Mouse (Mus musculus) lung, postnatal 0 days (tissue): ENCODE results near the gene Trub1. TPM values are rescaled to one million over a fixed set of nuclear protein-coding genes. Genes with fewer than 3 reads are reported as not detected.

Experiments
- ATAC-seq: fragments of 200-750 bp; cut with Nextera tagmentation; 2 replicates; pipeline ENCODE4 v1.8.0; 2017; ENCODE audit warnings: moderate library complexity
- DNase-seq: peaks from one replicate; pipeline ENCODE4 v3.0.0-alpha.2; 2016; ENCODE audit warnings: low spot score
- H3K27ac ChIP-seq: fragments of 300-500 bp; sonication (generic); 2 replicates; pipeline ENCODE4 v1.5.1; 2014; ENCODE audit warnings: antibody characterized with exemption, mild to moderate bottlenecking, low read length, mixed read lengths
- H3K27me3 ChIP-seq: fragments of 300-500 bp; sonication (generic); replicated peaks from 2 replicates; pipeline ENCODE4 v1.6.1; 2014; ENCODE audit warnings: low read length, mixed read lengths; ENCODE audit not compliant: insufficient read depth
- H3K36me3 ChIP-seq: fragments of 300-500 bp; sonication (generic); 2 replicates; pipeline ENCODE4 v1.6.1; 2014; ENCODE audit warnings: low read length, mixed read lengths; ENCODE audit not compliant: insufficient read depth
- H3K4me1 ChIP-seq: fragments of 300-500 bp; sonication (generic); 2 replicates; pipeline ENCODE4 v1.6.1; 2014; ENCODE audit warnings: antibody characterized with exemption, low read depth, low read length, mixed read lengths; ENCODE audit not compliant: insufficient read depth
- H3K4me2 ChIP-seq: fragments of 300-500 bp; sonication (generic); replicated peaks from 2 replicates; pipeline ENCODE4 v1.6.1; 2014; ENCODE audit warnings: low read depth, mild to moderate bottlenecking, low read length, moderate library complexity, mixed read lengths
- H3K4me3 ChIP-seq: fragments of 300-500 bp; sonication (generic); 2 replicates; pipeline ENCODE4 v1.5.1; 2014; ENCODE audit warnings: low read depth, low read length
- H3K9ac ChIP-seq: fragments of 300-500 bp; sonication (generic); replicated peaks from 2 replicates; pipeline ENCODE4 v1.6.1; 2014; ENCODE audit warnings: low read depth, mild to moderate bottlenecking
- H3K9me3 ChIP-seq: fragments of 300-500 bp; sonication (generic); 2 replicates; pipeline ENCODE4 v1.6.1; 2016; ENCODE audit warnings: low read length, mixed read lengths
- CTCF ChIP-seq: IDR thresholded peaks from 2 replicates; pipeline ENCODE4 v1.5.1; 2016; ENCODE audit warnings: antibody characterized with exemption, mild to moderate bottlenecking
- EP300 ChIP-seq: IDR thresholded peaks from 2 replicates; pipeline ENCODE4 v1.6.1; 2016; ENCODE audit warnings: antibody characterized with exemption, mild to moderate bottlenecking, control low read depth
- WGBS: fragments of 180-500 bp; shearing (Covaris S2); extraction: QIAGEN DNeasy Blood & Tissue Kit; methylation state at CpG from one replicate; pipeline ENCODE4 v1.1.7; 2014; 5-methylcytosine and 5-hydroxymethylcytosine counted together
- polyA plus RNA-seq: library from polyadenylated mRNA; unstranded; fragments of >200 nt; fragmentation: Nextera tagmentation; extraction: Ambion mirVana; gene quantifications from 2 replicates; pipeline ENCODE4 v1.2.1, GENCODE M21; 2015

The Trub1 gene
- polyA plus RNA-seq, 1 experiment from 2014 or later = 9.0 TPM

- Histone ChIP-seq H3K36me3 (no peaks in the 10 kb centered on the region), H3K9me3 (no peaks in the 10 kb centered on the region), H3K4me1 (no peaks in the 10 kb centered on the region), H3K9ac (no peak overlapping the region), H3K4me2 (no peak overlapping the region), H3K27me3 (no peaks in the 10 kb centered on the region), H3K27ac (no peak overlapping the region), H3K4me3 (no peak overlapping the region)
- no peak for DNase-seq
- WGBS = 79% methylated on average over 17 of the region's 17 CpGs
- TF ChIP-seq CTCF (no peak), EP300 (no peak)
- ATAC-seq = no peak
Observed at GRCm38 (mm10) chr19:57523363-57523762, 70.7 kb downstream of the Trub1 start.

- no peak overlapping the region for H3K27ac ChIP-seq
- no peaks in the 10 kb centered on the region for H3K27me3 ChIP-seq
- H3K9ac ChIP-seq = no peak overlapping the region
- H3K4me1 ChIP-seq = no peaks in the 10 kb centered on the region
- H3K36me3 ChIP-seq = no peaks in the 10 kb centered on the region
- no peak for ATAC-seq
- TF ChIP-seq CTCF (no peak), EP300 (no peak)
- no peak overlapping the region for H3K4me3 ChIP-seq
- WGBS = 80% methylated on average over 2 of the region's 2 CpGs
- H3K9me3 ChIP-seq = no peaks in the 10 kb centered on the region
- DNase-seq = no peak
- H3K4me2 ChIP-seq = no peak overlapping the region
Observed at GRCm38 (mm10) chr19:57525693-57526092, 73.0 kb downstream of the Trub1 start.

GRCm38 (mm10) chr19:57530212-57530611, 77.5 kb downstream of the Trub1 start:
- WGBS = 65% methylated on average over 4 of the region's 4 CpGs
- H3K4me2 ChIP-seq = no peak overlapping the region
- no peak overlapping the region for H3K9ac ChIP-seq
- H3K4me1 ChIP-seq = no peaks in the 10 kb centered on the region
- no peaks in the 10 kb centered on the region for H3K27me3 ChIP-seq
- H3K36me3 ChIP-seq = no peaks in the 10 kb centered on the region
- DNase-seq (no peak), ATAC-seq (no peak)
- TF ChIP-seq CTCF (no peak), EP300 (no peak)
- no peak overlapping the region for H3K4me3 ChIP-seq
- H3K9me3 ChIP-seq = no peaks in the 10 kb centered on the region
- no peak overlapping the region for H3K27ac ChIP-seq

- TF ChIP-seq CTCF (no peak), EP300 (no peak)
Observed at GRCm38 (mm10) chr19:57534262-57534661, 81.5 kb downstream of the Trub1 start.

GRCm38 (mm10) chr19:57536512-57536911, 83.8 kb downstream of the Trub1 start:
- Histone ChIP-seq H3K9ac (no peak overlapping the region), H3K4me3 (no peak overlapping the region), H3K27me3 (no peaks in the 10 kb centered on the region), H3K4me1 (no peaks in the 10 kb centered on the region), H3K4me2 (no peak overlapping the region), H3K36me3 (no peaks in the 10 kb centered on the region), H3K27ac (no peak overlapping the region), H3K9me3 (no peaks in the 10 kb centered on the region)
- 67% methylated on average over 5 of the region's 5 CpGs for WGBS
- TF ChIP-seq EP300 = no peak
- ATAC-seq = no peak
- no peak for DNase-seq

More at GRCm38 (mm10) chr19:57534262-57534661, 81.5 kb downstream of the Trub1 start:
- Histone ChIP-seq H3K4me3 (no peak overlapping the region), H3K4me1 (no peaks in the 10 kb centered on the region), H3K27me3 (no peaks in the 10 kb centered on the region), H3K27ac (no peak overlapping the region), H3K36me3 (no peaks in the 10 kb centered on the region), H3K4me2 (no peak overlapping the region), H3K9ac (no peak overlapping the region), H3K9me3 (no peaks in the 10 kb centered on the region)
- 58% methylated on average over 7 of the region's 7 CpGs for WGBS
- ATAC-seq (peak; percentile 35; the same call in 1 of the 2 replicates), DNase-seq (peak; percentile 37)

- Histone ChIP-seq H3K9ac (no peak overlapping the region), H3K9me3 (no peaks in the 10 kb centered on the region), H3K4me2 (no peak overlapping the region), H3K27ac (no peak overlapping the region), H3K4me1 (no peaks in the 10 kb centered on the region), H3K4me3 (no peak overlapping the region), H3K36me3 (no peaks in the 10 kb centered on the region), H3K27me3 (no peaks in the 10 kb centered on the region)
- ATAC-seq = no peak
- TF ChIP-seq CTCF (no peak), EP300 (no peak)
- no peak for DNase-seq
- 71% methylated on average over 7 of the region's 7 CpGs for WGBS
Observed at GRCm38 (mm10) chr19:57537510-57538182, 84.9 kb downstream of the Trub1 start.
